Mouse (Mus musculus) lung, embryonic 16.5 days (tissue): ENCODE measurements at regions not wholly inside any gene's neighbourhood (a gene's known extent, or its start where the extent isn't known, plus 50 kb on each side); places are given as distances from the start of the nearest gene placed in this dataset.
A peak's percentile ranks its signal among the peaks of the same experiment; 100 is the strongest.

Experiments
- ATAC-seq: fragments of 200-750 bp; cut with Nextera tagmentation; 2 replicates; pipeline ENCODE4 v1.8.0; 2017; ENCODE audit warnings: low read depth, mild to moderate bottlenecking, moderate library complexity
- H3K27ac ChIP-seq: fragments of 300-500 bp; sonication (generic); 2 replicates; pipeline ENCODE4 v1.5.1; 2014; ENCODE audit warnings: mild to moderate bottlenecking, control low read depth, low read length
- H3K27me3 ChIP-seq: fragments of 300-500 bp; sonication (generic); 2 replicates; pipeline ENCODE4 v1.6.1; 2014; ENCODE audit warnings: low read depth, low read length, mixed read lengths; ENCODE audit not compliant: control insufficient read depth, insufficient read depth
- H3K36me3 ChIP-seq: fragments of 300-500 bp; sonication (generic); 2 replicates; pipeline ENCODE4 v1.6.1; 2014; ENCODE audit warnings: low read length; ENCODE audit not compliant: control insufficient read depth, insufficient read depth
- H3K4me1 ChIP-seq: fragments of 300-500 bp; sonication (generic); replicated peaks from 2 replicates; pipeline ENCODE4 v1.6.1; 2014; ENCODE audit warnings: low read length, mixed read lengths; ENCODE audit not compliant: control insufficient read depth, insufficient read depth
- H3K4me2 ChIP-seq: fragments of 300-500 bp; sonication (generic); 2 replicates; pipeline ENCODE4 v1.6.1; 2014; ENCODE audit warnings: low read depth, low read length, control low read depth
- H3K4me3 ChIP-seq: fragments of 300-500 bp; sonication (generic); 2 replicates; pipeline ENCODE4 v1.5.1; 2014; ENCODE audit warnings: mild to moderate bottlenecking, low read length, control low read depth
- H3K9ac ChIP-seq: fragments of 300-500 bp; sonication (generic); 2 replicates; pipeline ENCODE4 v1.6.1; 2014; ENCODE audit warnings: low read length, control low read depth
- H3K9me3 ChIP-seq: fragments of 300-500 bp; sonication (generic); 2 replicates; pipeline ENCODE4 v1.6.1; 2016; ENCODE audit warnings: low read length; ENCODE audit not compliant: control insufficient read depth
- WGBS: fragments of 180-500 bp; shearing (Covaris S2); extraction: QIAGEN DNeasy Blood & Tissue Kit; methylation state at CpG from one replicate; pipeline ENCODE4 v1.1.7; 2014; 5-methylcytosine and 5-hydroxymethylcytosine counted together

GRCm38 (mm10) chr2:48599367-48599766, 214.5 kb upstream of the Acvr2a start:
- 79% methylated on average over 5 of the region's 5 CpGs for WGBS
- no peaks in the 10 kb centered on the region for H3K9me3 ChIP-seq
- no peaks in the 10 kb centered on the region for H3K36me3 ChIP-seq
- H3K27me3 ChIP-seq, result no peaks in the 10 kb centered on the region
- ATAC-seq, result no peak
- no peak overlapping the region for H3K4me2 ChIP-seq
- H3K9ac ChIP-seq, result no peak overlapping the region
- H3K4me3 ChIP-seq, result no peak overlapping the region
- no peak overlapping the region for H3K27ac ChIP-seq
- no peaks in the 10 kb centered on the region for H3K4me1 ChIP-seq

GRCm38 (mm10) chr2:48601855-48602254, 212.1 kb upstream of the Acvr2a start:
- 69% methylated on average over 8 of the region's 8 CpGs for WGBS
- no peak overlapping the region for H3K9ac ChIP-seq
- no peaks in the 10 kb centered on the region for H3K27me3 ChIP-seq
- no peaks in the 10 kb centered on the region for H3K4me1 ChIP-seq
- no peak overlapping the region for H3K4me2 ChIP-seq
- H3K36me3 ChIP-seq, result no peaks in the 10 kb centered on the region
- no peak overlapping the region for H3K4me3 ChIP-seq
- no peak for ATAC-seq
- no peaks in the 10 kb centered on the region for H3K9me3 ChIP-seq
- no peak overlapping the region for H3K27ac ChIP-seq

- WGBS, result 80% methylated on average over 3 of the region's 3 CpGs
- no peaks in the 10 kb centered on the region for H3K9me3 ChIP-seq
- H3K4me1 ChIP-seq, result no peaks in the 10 kb centered on the region
- H3K4me2 ChIP-seq, result no peak overlapping the region
- H3K36me3 ChIP-seq, result no peaks in the 10 kb centered on the region
- H3K9ac ChIP-seq, result no peak overlapping the region
- H3K27ac ChIP-seq, result no peak overlapping the region
- no peak for ATAC-seq
- H3K27me3 ChIP-seq, result no peaks in the 10 kb centered on the region
- H3K4me3 ChIP-seq, result no peak overlapping the region
These were observed 204.4 kb upstream of the Acvr2a start for GRCm38 (mm10) chr2:48609466-48609865.

GRCm38 (mm10) chr2:48612251-48612650, 201.7 kb upstream of the Acvr2a start:
- 69% methylated on average over 3 of the region's 3 CpGs for WGBS
- Histone ChIP-seq H3K27me3 (no peaks in the 10 kb centered on the region), H3K36me3 (no peaks in the 10 kb centered on the region), H3K27ac (no peak overlapping the region), H3K9me3 (no peaks in the 10 kb centered on the region), H3K4me2 (no peak overlapping the region), H3K4me1 (no peaks in the 10 kb centered on the region), H3K4me3 (no peak overlapping the region), H3K9ac (no peak overlapping the region)
- no peak for ATAC-seq

- no peaks in the 10 kb centered on the region for H3K36me3 ChIP-seq
- ATAC-seq, result no peak
- H3K27me3 ChIP-seq, result no peaks in the 10 kb centered on the region
- H3K4me3 ChIP-seq, result no peak overlapping the region
- 51% methylated on average over 3 of the region's 3 CpGs for WGBS
- H3K9ac ChIP-seq, result no peak overlapping the region
- no peak overlapping the region for H3K27ac ChIP-seq
- no peaks in the 10 kb centered on the region for H3K9me3 ChIP-seq
- no peaks in the 10 kb centered on the region; the same call in 1 of the 2 replicates for H3K4me1 ChIP-seq
- no peak overlapping the region for H3K4me2 ChIP-seq
These were observed 196.7 kb upstream of the Acvr2a start for GRCm38 (mm10) chr2:48617141-48617699.

GRCm38 (mm10) chr2:48619042-48619441, 194.9 kb upstream of the Acvr2a start:
- ATAC-seq, result peak; percentile 47; the same call in 1 of the 2 replicates
- H3K4me2 ChIP-seq, result no peak overlapping the region
- no peak overlapping the region for H3K9ac ChIP-seq
- H3K9me3 ChIP-seq, result no peaks in the 10 kb centered on the region
- no peak overlapping the region for H3K27ac ChIP-seq
- H3K27me3 ChIP-seq, result no peaks in the 10 kb centered on the region
- WGBS, result 23% methylated on average over 5 of the region's 5 CpGs
- H3K4me3 ChIP-seq, result no peak overlapping the region
- no peaks in the 10 kb centered on the region; the same call in 1 of the 2 replicates for H3K4me1 ChIP-seq
- H3K36me3 ChIP-seq, result no peaks in the 10 kb centered on the region

- WGBS, result 79% methylated on average over 3 of the region's 3 CpGs
- no peaks in the 10 kb centered on the region; the same call in 1 of the 2 replicates for H3K4me1 ChIP-seq
- H3K4me2 ChIP-seq, result no peak overlapping the region
- H3K36me3 ChIP-seq, result no peaks in the 10 kb centered on the region
- H3K9me3 ChIP-seq, result no peaks in the 10 kb centered on the region
- H3K9ac ChIP-seq, result no peak overlapping the region
- no peak for ATAC-seq
- no peak overlapping the region for H3K27ac ChIP-seq
- no peak overlapping the region for H3K4me3 ChIP-seq
- no peaks in the 10 kb centered on the region for H3K27me3 ChIP-seq
These were observed 193.1 kb upstream of the Acvr2a start for GRCm38 (mm10) chr2:48620815-48621214.

- H3K36me3 ChIP-seq, result no peaks in the 10 kb centered on the region
- no peak overlapping the region for H3K4me3 ChIP-seq
- 75% methylated on average over 1 of the region's 1 CpGs for WGBS
- no peaks in the 10 kb centered on the region; the same call in 1 of the 2 replicates for H3K4me1 ChIP-seq
- H3K27me3 ChIP-seq, result no peaks in the 10 kb centered on the region
- ATAC-seq, result no peak
- H3K27ac ChIP-seq, result no peak overlapping the region
- H3K9me3 ChIP-seq, result no peaks in the 10 kb centered on the region
- H3K4me2 ChIP-seq, result no peak overlapping the region
- H3K9ac ChIP-seq, result no peak overlapping the region
These were observed 191.6 kb upstream of the Acvr2a start for GRCm38 (mm10) chr2:48622316-48622715.

- Histone ChIP-seq H3K27ac (peak overlapping the region; percentile 70), H3K9ac (no peak overlapping the region), H3K4me2 (no peak overlapping the region), H3K27me3 (no peaks in the 10 kb centered on the region), H3K36me3 (no peaks in the 10 kb centered on the region), H3K4me3 (no peak overlapping the region), H3K9me3 (no peaks in the 10 kb centered on the region), H3K4me1 (no peaks in the 10 kb centered on the region; the same call in 1 of the 2 replicates)
- ATAC-seq, result peak; percentile 81
- 42% methylated on average over 6 of the region's 6 CpGs for WGBS
These were observed 189.9 kb upstream of the Acvr2a start for GRCm38 (mm10) chr2:48624040-48624439.

- Histone ChIP-seq H3K4me2 (no peak overlapping the region), H3K4me3 (no peak overlapping the region), H3K27ac (peak overlapping the region; percentile 70), H3K4me1 (no peaks in the 10 kb centered on the region; the same call in 1 of the 2 replicates), H3K9ac (no peak overlapping the region), H3K36me3 (no peaks in the 10 kb centered on the region), H3K9me3 (no peaks in the 10 kb centered on the region), H3K27me3 (no peaks in the 10 kb centered on the region)
- WGBS, result 44% methylated on average over 2 of the region's 2 CpGs
- peak; percentile 87 for ATAC-seq
These were observed 189.4 kb upstream of the Acvr2a start for GRCm38 (mm10) chr2:48624461-48624860.
